Mouse (Mus musculus) c-Kit-positive CD71-negative TER-119-negative erythroid progenitor cells, embryonic 14.5 days (primary cell): ENCODE measurements around the gene Adamts4.
"Not testable (repeated sequence)": the region's sequence is repeated elsewhere in the genome, so short reads cannot be mapped to it uniquely, and the experiment has no call there.

ENCODE experiments used
- DNase-seq: peaks from one replicate; pipeline ENCODE4 v3.0.0-alpha.2; 2013; ENCODE audit warnings: low read depth

Gene Adamts4

DNA sequence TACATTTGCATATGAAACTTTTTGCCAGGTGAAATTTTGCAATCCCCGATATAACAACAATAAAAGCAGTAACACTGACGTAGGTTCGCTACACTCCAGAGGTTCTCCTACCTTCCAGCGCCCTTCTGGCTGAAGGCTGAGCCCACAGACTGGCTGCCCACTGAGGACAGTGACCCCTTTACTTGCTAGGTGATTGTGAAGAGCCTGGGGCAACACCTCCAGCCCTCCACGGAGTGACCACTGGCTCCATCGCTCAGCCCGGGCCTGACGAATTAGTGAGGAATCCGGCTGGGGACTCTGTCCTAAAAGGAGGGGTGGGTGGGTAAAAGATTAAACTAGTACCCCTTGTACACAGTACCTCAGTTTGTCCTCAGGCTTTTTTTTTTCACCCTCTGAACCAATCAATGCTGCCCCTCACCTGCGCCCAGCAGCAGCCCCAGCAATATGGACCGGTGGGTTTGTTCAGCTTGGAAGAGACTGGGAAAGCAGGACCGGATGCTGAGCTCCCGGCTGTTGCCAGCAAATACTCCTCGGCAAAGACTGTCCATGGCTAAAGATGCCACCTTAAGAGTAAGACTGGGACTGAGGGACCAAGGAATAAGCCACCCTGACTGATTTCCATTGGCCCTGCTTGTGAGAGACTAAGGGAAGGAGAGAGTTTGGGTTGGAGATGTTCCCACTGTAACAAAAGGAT, 28.9 kb downstream of the Adamts4 start:
- no peak for DNase-seq

DNA sequence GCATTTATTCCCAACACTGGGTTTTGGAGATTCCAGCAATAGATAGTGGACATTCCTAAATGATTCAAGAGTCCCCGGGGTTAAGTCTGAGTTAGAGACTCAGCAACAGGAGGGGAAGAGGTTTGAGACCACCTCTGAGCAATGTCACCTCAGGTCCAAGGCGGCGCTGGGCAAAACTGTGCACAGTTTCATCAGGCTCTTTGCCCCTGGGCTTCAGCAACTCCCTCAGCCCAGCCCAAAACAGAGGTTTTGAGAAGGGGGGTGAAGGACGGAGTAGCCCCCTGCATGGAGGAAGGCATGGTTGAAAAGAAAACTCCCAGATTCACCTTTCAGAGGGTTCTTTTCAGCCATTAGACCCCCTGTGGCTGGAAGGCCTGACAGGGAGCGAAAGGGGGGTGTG, 29.5 kb downstream of the Adamts4 start:
- no peak for DNase-seq

DNA sequence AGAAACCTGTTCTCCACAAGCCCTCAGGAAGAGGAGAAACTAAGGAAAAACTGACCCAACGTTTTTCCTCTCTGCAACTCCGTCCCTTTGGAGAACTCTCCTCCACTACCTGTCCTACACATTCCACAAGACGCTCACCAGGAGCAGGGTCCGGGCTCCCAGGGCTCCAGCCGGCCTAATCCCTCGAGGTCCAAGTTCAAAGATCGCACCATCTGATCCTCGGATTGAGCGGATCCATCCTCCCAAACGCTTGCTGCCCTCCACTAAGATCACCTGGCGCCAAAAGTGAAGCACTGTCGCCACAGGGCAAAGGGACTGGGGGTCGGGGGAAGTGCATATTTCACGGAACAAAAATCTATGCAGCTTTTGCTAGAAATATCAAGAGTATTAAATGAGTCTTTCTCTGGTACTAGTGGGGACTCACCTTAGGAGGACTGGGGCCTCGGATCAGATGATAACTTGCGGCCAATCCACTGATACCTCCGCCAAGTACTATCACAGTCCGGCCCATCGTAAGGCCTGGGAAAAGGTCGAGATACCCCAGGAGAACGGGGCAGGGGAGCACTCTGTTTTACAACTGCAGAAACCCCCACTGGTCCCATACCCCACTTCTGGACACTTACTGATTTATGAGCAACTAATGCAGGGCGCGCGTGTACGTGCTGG, 30.2 kb downstream of the Adamts4 start:
- no peak for DNase-seq

DNA sequence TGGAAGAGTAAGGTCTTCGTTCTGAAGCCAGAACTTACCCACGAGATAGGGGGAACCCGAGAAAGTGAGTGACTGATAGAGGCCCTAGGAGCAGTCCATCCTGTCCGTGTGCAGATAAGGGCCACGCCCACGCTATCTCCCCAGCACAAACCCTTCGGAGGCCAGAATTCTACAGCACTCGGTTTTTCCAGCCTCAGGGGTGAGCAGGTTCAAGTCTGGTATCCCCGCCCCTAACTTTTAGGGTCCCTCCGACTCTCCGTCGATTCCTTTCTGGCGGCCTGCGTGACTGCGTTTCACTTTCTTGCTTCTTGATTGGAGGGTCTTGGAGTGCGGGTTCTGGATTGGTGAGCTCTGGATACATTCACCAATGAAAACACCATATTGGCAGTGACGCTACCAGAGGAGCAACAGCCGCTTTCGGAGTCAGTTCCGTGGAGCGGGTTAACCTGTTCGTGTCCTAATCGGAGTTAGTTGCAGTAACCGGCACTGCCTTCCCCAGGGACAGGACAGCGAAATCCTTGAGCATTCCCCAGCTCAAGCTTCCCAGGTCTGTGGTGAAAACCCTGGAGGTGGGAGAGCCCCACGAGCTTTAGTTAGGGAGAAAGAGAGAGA, 30.8 kb downstream of the Adamts4 start, which contains the start of gene Ppox:
TSS of gene Ppox (minus strand) at position 271 of the 612 bp plus-strand sequence.
- DNase-seq: peak; percentile 94

DNA sequence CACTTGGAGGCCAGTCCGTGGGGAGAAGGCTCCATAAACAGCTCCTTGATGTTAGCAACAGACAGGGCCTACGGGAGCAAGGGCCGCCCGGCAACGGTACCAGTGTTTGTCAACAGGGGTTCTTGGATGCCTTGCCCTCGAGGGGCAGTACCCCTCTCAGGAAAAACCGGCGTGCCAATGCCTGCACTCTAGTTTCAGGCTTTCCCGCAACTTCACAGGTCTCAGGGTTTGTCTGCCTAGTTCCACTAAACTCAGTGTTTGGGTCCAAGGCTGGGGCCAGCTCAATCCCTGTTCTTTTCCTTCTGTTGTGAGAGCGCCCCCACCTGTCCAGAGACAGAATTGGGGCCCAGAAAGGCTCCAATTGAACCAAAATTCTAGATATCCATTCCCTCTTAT, 31.3 kb downstream of the Adamts4 start:
- DNase-seq: peak; percentile 86

DNA sequence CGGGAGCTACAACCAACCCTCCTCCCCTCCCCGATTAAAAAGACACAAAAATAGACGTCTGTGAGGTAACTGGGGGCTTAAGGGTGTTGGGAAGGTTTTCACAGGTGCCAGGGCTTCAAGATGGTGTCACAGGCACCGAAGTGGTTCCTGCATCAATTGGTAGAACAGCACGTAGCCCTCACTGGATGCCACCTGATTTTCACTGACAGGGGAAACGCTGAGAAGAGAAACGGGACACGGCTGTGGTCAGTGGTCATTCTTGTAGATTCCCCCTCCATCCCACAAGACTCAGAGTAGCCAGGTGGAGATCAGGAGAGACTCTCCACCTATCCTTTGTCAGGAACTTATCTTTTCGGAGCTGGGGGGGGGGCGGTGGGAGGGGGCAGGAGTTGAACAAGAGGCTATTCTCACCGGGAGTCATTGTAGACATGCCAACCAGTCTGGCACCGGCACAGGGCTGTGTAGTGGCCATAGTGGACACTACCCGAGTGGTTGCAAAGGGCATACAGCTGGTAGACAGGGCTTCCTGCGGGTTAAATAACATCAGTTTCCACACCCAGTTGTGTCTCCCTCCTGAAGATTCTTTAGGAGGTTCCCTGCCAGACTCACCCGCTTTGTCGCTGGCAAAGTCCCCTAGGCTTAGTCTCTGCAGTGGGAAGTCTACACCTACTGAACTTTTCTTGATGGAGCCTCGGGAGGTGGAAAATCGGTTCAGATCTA, 32.0 kb downstream of the Adamts4 start:
- DNase-seq: no peak

DNA sequence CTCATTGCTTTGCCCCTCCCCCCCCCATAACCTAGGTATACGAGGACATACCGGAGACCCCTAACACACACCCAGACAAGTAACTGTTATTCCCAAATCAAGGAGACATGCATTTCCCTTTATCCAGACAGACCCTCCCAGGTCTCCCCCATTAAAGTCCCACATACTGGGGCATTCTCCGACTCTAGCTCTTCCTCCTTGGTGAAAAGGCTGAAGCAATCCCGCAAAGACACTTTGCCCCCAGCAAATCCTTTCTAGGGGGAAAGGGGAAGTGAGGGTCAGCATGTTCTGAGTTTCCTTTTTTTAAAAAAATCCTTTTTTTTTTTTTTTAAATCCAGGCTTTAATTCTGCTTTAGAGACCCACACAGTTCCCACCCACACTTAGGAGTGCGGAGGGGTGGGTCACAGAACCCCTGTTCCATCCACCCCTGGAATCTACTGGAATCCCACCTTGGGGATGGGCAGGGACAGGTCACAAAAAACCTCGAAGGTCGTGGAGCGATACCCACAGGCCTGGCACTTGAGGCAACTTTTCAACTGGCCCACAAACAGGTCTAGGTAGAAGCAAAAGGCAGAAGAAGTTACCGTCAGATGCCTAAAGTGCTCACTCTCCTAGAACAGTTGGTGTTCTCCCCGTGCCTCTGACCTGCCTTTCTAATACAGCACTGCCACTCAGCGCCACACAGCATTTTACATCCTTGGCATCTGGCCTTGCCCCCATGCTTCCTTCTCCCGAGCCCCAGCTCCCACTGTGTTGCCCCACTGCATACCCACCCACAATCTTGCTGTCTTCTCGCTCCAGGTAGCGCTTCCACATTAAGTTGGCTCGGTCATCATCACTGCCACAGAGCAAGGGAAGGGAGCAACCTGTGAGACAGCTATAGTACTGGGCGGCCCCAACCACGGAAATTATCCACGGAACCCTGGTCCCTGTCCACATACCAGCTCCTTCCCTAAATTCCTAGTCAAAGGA, 33.3 kb downstream of the Adamts4 start:
- no peak for DNase-seq

DNA sequence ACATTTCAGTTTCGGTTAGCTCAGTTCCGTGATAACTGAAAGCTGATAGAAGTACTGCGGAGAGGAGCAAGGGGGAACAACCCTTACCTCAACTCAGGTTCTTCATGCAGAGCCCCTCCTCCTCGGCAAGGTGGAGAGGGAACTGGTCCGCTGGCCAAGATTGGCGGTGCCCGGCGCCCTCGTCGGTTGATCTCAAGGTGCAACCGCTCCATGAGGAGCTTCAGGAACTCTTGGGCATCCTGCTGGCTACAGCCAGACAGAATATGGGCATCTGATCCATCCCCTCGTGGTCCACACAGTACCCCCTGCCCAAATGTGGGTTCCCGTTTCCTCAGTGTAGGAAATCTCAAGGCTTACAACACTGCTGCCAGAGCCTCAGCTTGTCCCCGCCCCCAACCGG, 34.3 kb downstream of the Adamts4 start:
- DNase-seq: no peak

DNA sequence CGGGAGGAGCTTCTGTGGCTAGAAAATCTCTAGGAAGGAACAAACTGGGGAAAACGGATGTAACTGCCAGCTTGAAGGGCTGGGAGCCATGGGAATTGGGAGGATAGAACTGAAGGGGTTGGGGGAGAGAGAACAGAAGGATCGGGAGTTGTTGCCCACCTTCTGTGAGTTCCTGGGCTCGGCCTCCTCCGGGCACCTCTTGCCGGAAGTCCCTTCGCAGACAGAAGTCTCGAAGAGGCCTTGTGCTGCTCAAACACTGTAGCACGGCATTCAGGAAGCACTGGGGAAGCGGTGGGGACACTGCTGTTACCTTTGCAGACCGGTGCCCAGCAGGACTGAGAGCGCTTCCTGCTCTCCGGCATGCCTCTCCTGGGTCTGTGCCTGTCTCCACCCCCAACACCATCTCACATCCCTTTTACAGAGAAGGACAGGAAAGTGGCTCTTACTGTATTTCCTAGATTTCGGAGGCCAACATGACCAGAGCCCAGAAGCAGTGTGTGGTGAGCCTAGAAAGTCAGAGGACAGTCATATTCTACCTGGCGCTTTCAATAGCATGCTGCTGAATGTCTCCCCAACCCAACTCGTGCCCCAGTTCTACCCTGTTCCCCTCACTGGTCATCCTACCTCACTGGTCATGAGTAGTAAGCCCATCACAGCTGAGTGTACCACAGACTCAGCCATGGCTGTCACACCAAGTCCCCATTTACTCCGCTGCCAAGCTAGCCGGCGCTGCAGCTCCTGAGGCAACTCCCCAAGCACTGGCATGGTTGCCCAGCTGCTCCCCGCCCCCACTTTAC, 35.1 kb downstream of the Adamts4 start:
- no peak for DNase-seq

DNA sequence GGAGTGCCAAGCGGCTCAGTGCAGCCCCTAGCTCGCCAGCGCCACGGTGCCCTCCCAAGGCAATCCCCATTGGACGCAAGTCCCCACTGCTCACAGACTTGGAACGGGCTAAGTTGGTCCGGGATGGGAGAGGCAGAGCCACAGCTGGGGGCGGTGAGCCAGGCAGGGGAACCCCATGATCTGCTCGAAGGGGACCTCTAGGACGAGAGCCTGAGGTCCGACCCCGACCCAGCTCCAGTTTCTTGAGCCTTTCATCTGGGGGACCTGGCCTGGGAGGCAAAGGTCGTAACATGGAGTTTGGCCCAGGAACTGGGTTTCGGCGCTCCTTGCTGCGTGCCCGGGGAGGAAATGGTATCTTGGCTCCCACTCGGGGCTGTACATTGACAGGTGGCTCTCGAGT, 36.3 kb downstream of the Adamts4 start:
- DNase-seq: no peak

DNA sequence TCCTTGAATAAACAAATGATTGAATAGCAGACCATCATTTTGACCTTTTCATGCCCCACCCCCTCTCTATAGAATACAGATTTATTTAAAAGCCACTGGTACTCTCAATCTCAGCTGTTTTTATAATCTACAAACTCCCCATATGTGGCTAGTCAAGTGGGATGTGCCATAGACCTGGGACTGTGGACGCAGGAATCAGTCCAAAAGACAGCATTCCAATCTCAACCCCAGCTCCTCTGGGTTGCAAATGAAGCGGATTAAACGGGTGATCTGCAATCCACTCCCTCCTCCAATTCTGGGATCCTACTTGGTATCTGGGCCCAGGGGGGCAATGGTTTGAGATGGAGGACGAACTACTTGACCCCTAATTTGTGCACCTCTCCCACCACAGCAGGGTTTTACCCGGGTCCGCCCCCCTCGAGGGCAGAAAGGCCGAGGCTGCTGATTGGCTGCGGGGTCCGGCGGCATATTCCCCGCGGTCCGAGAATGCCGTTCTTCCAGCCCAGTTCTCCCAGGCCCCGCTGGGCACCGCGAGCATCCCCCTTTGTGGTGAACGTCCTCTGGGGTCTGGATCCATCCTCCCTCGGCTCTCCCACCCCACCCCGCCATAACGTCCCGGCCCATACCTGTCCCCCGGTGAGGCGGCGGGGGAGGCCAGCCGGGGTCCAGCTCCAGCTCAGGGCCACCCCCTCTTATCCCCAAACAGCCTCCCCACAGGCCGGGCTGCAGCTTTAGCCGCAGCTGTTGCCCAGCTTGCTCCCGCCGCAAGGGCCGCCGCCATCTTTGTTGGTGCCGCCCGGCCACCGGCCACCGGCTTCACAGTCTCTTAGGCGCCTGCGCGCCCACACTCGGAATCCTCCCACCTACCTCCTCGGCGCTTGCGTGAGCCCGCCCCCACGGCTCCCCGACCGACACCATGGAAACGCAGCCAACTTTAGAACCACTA, 37.2 kb downstream of the Adamts4 start, which contains the start of gene Usp21:
TSS of gene Usp21 (minus strand) at position 856 of the 946 bp plus-strand sequence.
- peak; percentile 84 for DNase-seq

DNA sequence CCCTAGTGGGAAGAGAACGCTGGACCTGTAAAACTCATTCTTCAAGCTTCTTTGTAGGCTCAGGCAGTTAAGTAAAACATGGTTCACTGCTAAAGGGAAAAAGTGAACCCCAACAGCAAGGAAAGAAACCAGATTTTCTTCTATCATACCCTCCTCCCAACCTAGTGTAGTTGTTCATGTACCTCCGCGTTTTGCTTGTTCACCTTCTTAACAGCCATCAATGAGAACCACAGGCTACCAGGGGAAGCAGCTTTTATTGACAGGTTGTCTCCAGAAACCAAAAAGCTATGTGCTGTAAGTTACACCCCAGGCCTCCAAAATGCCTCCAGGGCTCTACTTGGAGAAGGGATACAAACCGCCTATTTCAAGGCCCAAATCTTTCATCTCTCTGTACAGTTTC, 38.1 kb downstream of the Adamts4 start:
- no peak for DNase-seq

DNA sequence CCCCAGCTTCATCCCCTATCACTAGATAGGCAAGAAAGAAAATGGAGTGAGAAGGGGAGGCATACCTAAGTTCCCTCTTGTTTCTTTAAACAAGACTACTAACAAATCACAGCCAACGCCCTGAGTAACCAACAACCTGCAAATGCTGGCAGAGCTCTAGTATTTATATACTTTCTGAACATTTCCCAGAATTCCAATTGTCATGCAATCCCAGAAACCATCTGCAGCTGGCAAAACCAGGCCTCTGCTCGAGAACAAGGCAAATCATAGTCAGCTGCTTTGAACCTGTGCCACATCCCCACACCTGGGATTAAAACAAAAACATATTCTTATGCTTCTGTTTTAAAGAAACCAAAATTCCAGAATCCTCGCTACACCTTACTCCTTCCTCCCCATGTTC, 43.1 kb downstream of the Adamts4 start:
- DNase-seq: no peak

DNA sequence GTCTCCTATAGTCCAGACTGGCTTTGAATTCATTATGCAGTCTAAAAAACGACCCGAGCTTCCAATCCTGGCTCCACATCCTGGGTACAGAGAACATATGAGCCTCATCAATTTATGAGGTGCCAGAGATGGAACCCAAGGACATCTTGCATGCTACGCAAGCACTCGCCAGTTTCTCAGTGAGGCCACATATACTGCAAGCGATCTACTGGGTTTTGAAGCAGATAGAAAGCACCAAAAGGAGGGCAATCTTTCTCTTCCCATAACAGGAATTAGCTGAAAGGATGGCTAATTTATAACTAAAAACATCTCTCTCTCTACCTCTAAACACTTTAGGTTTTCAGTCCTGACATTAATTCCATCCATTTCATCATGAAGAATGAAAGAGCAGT, 43.7 kb downstream of the Adamts4 start:
- DNase-seq: no peak

DNA sequence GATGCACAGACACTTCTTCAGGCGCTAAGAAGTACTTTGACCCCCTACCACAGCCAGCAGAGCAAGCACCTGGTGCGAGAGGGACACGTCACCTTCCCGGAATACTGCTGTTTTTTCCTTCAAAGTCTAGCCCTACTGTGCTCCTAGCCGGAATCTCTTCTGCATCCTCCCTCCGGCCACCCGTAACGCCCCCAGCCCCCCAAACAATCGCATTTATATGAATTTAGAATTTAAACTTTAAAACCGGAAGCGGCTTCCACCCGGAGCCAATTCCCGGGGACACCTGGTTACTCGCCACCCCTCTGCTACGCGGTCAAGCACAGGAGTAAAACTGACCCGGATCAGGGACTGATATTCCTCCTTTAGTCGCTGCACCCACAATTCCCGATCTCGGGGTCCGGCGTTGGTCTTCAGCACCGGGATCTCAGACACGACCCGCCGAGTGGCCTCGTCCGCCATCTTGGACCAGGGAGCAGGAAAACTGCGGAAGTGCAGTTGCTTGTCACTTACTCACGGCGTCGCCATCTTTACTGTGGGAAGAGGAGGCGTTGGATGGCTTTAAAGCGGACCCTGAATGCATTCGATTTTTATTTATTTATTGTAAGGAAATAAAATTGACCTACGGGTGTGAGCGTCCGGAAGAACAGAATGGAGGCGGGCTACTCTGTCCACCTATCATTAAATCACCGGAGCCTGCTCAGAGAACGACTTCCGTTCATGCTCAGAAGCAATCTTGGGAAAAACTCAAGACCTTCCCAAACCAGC, 44.3 kb downstream of the Adamts4 start, which contains the start of gene Ufc1:
TSS of gene Ufc1 (minus strand) at position 727 of the 765 bp plus-strand sequence.
- no peak for DNase-seq

DNA sequence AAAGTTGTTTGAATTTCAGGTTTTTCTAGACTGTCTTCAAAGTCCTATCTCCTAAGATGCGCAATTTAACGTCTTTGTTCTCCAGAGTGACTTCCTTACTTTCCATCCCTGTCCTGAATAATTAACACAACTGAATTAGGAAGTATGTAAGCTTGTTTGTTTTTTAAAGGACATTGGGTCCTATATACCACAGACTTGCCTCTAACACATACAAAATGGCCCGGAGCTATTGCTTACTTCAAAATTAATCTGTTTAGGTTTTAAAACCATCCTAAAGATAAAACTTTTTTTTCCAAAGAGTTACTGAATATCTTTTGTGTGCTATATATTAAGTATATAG, 44.8 kb downstream of the Adamts4 start:
- DNase-seq: no peak

DNA sequence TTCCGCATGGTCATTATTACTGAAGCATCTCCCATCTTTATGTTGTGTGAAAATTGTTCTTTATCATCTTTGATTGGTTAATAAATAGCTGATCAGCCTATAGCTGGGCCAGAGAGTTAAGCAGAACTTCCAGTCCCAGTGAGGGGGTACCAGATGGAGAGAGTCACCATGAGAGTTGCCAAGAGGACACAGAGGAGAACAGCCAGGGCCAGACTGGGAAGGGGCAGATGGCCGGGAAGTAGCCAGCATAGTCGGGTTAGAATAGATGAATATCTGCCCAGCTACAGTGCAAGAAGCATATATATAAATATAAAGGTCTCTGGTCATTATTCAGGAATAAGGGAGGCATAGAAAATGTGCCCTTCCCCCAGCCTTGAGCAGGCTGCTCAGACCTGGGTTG, 48.0 kb downstream of the Adamts4 start:
- DNase-seq: no peak

DNA sequence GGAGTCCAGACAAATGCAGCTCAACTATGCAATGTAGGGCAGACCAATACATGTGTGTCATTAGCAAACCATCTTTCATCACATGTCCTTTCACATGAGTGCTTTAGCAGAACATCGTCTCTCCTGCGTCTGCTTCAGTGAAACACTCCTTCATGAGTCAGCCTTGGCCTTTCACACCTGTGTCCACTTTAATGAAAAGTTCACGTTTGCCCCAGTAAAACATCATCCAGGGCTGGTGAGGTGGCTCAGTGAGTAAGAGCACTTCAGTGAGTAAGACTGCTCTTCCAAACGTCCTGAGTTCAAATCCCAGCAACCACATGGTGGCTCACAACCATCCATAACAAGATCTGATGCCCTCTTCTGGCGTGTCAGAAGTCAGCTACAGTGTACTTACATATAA, 55.9 kb downstream of the Adamts4 start:
- not testable (repeated sequence) for DNase-seq

DNA sequence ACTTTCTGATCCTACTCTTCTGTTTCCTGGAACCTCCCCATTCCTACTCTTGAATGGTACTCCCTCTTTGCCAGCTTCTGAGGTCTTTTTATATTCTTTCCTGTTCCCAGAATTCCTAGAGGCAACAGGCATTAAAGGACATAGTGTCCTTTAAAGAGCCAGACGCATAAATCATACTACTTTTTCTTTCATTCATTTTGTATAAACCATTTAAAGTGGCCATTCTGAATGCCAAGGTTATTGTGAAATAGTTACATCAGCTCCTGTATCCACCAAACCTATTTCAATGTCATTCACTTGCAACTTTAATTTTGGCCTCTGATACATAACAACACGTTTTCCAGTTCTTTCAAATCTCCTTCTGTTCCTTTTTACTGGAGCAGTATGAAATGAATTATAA, 59.1 kb downstream of the Adamts4 start:
- no peak for DNase-seq
